ENCODE assay signal across 20 mouse cellular contexts in the genomic region with DNA sequence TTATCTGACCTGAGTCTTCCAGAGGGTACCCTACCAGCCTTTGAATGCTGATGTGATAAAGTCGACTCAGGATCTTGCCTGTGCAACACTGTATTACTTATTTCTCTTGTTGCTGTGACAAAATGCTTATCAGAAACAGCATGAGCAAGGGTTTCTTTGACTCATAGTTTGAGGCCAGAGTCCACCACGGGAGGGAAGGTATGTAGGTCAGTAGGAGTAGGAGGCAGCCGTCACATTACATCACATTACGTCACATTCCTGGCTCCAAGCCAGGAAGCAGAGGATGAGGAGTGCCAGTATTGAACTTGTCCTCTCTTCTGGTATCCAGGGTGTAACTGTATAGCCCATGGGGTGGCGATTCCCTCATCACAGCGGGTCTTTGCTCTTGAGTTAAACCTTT.
DNase-seq lines count a peak whose midpoint lies in the region; ATAC-seq and TF ChIP-seq lines count a peak whose summit lies in the region.
"Had no signal": no experiment of that assay in that cellular context is flagged by ENCODE, and none has a peak within 500 bp of the region (broad histone marks: within the 10 kb centered on the region; RNA-seq: fewer than 3 reads in every experiment).

No protein-coding gene starts in this region.

- no peak overlapping the region for H3K27ac ChIP-seq in kidney, adult 2 months (ENCODE audit: insufficient read depth, low read depth, low read length)
- H3K27ac ChIP-seq in hindbrain, embryonic 12.5 days: no peak overlapping the region
- H3K27ac ChIP-seq: embryonic facial prominence, embryonic 15.5 days; forebrain, embryonic 13.5 days; hindbrain, embryonic 10.5 days; limb, embryonic 10.5 days; lung, embryonic 15.5 days; neural tube, embryonic 15.5 days had no signal

- no peak overlapping the region for H3K4me3 ChIP-seq in kidney, adult 2 months (ENCODE audit: insufficient read depth, low read depth, low read length)
- no peak overlapping the region for H3K4me3 ChIP-seq in hindbrain, embryonic 12.5 days
- H3K4me3 ChIP-seq: embryonic facial prominence, embryonic 15.5 days; forebrain, embryonic 13.5 days; hindbrain, embryonic 10.5 days; limb, embryonic 10.5 days; lung, embryonic 15.5 days; neural tube, embryonic 15.5 days had no signal

- H3K9me3 ChIP-seq in hindbrain, embryonic 12.5 days (replicated peaks): no peaks in the 10 kb centered on the region
- H3K9me3 ChIP-seq: embryonic facial prominence, embryonic 15.5 days; forebrain, embryonic 13.5 days; hindbrain, embryonic 10.5 days; limb, embryonic 10.5 days; lung, embryonic 15.5 days; neural tube, embryonic 15.5 days had no signal

- no peak overlapping the region for H3K4me2 ChIP-seq in hindbrain, embryonic 12.5 days (replicated peaks)
- H3K4me2 ChIP-seq: embryonic facial prominence, embryonic 15.5 days; forebrain, embryonic 13.5 days; heart, embryonic 11.5 days; lung, embryonic 15.5 days; neural tube, embryonic 15.5 days had no signal

- intact Hi-C loops in gastrocnemius, postnatal 36 days (cut with DNase I): no loop called here

- H3K9ac ChIP-seq in hindbrain, embryonic 12.5 days: no peak overlapping the region
- H3K9ac ChIP-seq: embryonic facial prominence, embryonic 15.5 days; forebrain, embryonic 13.5 days; lung, embryonic 15.5 days; neural tube, embryonic 15.5 days had no signal

- 50% methylated on average over 6 of the region's 6 CpGs for WGBS in kidney, adult 2 months
- WGBS in hindbrain, embryonic 12.5 days: 74% methylated on average over 6 of the region's 6 CpGs

- peak; percentile 13 for DNase-seq in kidney, postnatal 10 days
- DNase-seq in kidney, adult 2 months: no peak
- DNase-seq in 416B (ENCODE audit: low read depth) (peak; percentile 13), R1 (ENCODE audit: low read depth, low spot score) (peak; percentile 2)
- DNase-seq in retina, embryonic 14.5 days (ENCODE audit: low spot score): peak; percentile 33
- DNase-seq in gastrocnemius, postnatal 36 days: no peak
- DNase-seq: cerebellum, adult 11 months; kidney, adult 11 months; right cerebral cortex, adult 18-20 months; thymus, adult 18-20 months had no signal

- no peak for TF ChIP-seq CTCF in kidney, adult 2 months (conservative IDR thresholded peaks at IDR 0.05; ENCODE audit: insufficient read depth, insufficient read length, low read depth, low read length)

- no peak for ATAC-seq in hindbrain, embryonic 12.5 days (ENCODE audit: low FRiP score)
- ATAC-seq: forebrain, embryonic 13.5 days; Patski had no signal

- no peaks in the 10 kb centered on the region for H3K36me3 ChIP-seq in kidney, adult 2 months (ENCODE audit: control insufficient read depth, insufficient read depth, low read length)
- no peaks in the 10 kb centered on the region for H3K36me3 ChIP-seq in hindbrain, embryonic 12.5 days
- H3K36me3 ChIP-seq: embryonic facial prominence, embryonic 15.5 days; hindbrain, embryonic 10.5 days; limb, embryonic 10.5 days; lung, embryonic 15.5 days; neural tube, embryonic 15.5 days had no signal

- H3K4me1 ChIP-seq in kidney, adult 2 months (ENCODE audit: control insufficient read depth, insufficient read depth, low read length): no peaks in the 10 kb centered on the region
- no peaks in the 10 kb centered on the region for H3K4me1 ChIP-seq in hindbrain, embryonic 12.5 days
- H3K4me1 ChIP-seq: embryonic facial prominence, embryonic 15.5 days; forebrain, embryonic 13.5 days; hindbrain, embryonic 10.5 days; limb, embryonic 10.5 days; lung, embryonic 15.5 days; neural tube, embryonic 15.5 days had no signal

- H3K27me3 ChIP-seq in kidney, adult 2 months (replicated peaks; ENCODE audit: control insufficient read depth, insufficient read depth, low read length): no peaks in the 10 kb centered on the region
- H3K27me3 ChIP-seq in hindbrain, embryonic 12.5 days: no peaks in the 10 kb centered on the region
- H3K27me3 ChIP-seq: CH12.LX; embryonic facial prominence, embryonic 15.5 days; forebrain, embryonic 13.5 days; lung, embryonic 15.5 days; neural tube, embryonic 15.5 days; Patski had no signal

- no peak for TF ChIP-seq POLR2A in kidney, adult 2 months (IDR thresholded peaks at IDR 0.05; ENCODE audit: low read depth, low read length)

Comparison
In these comparisons a context has a peak if more than half of its experiments do, and no peak if none do; other contexts are left out.
1. DNase-seq: peak in kidney, postnatal 10 days (single experiment), 416B (single experiment), R1 (single experiment) and retina, embryonic 14.5 days (single experiment); none in kidney, adult 2 months (single experiment) and gastrocnemius, postnatal 36 days (0 of 2).